Mouse (Mus musculus) E14TG2a.4 (cell line): ENCODE data around the gene Adgrl2.

Experiments
- CTCF ChIP-seq: conservative IDR thresholded peaks from 2 replicates; pipeline ENCODE4 v1.5.1; 2014; ENCODE audit warnings: low read length
- NANOG ChIP-seq: IDR thresholded peaks from 2 replicates; pipeline ENCODE4 v1.6.1; 2014; ENCODE audit warnings: borderline replicate concordance, low read length, mixed read lengths
- POU5F1 ChIP-seq: IDR thresholded peaks from 2 replicates; pipeline ENCODE4 v1.6.1; 2014; ENCODE audit warnings: low read length, borderline replicate concordance

DNA sequence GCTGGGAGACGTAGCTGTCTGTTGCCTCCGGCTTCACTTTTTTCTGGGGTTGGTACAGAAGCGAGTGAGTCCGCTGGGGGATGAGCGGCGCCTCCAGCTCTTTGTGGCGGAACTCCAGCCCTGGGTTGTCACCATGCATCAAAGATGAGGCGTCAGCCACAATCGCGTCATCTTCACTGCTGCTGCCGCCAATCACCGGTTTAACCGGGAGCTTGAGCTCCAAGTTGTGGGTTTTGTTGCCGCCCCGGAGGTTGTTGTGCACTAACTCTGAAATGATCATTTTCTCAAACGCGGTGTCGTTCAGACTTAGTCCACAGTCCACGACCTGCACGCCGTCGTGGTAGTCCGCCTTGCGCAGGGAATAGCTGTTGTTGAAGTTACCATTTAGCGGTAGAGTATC, 172.9 kb downstream of the Adgrl2 start:
- TF ChIP-seq CTCF = no peak
- TF ChIP-seq POU5F1 = no peak
- no peak for TF ChIP-seq NANOG
